Mouse (Mus musculus): ENCODE results near the gene Tmtc2. TPM values are rescaled to one million over a fixed set of nuclear protein-coding genes. Genes with fewer than 3 reads are reported as not detected.
A peak's percentile ranks its signal among the peaks of the same experiment; 100 is the strongest.

Gene Tmtc2
- polyA plus RNA-seq (2012; rRNA removed) = 16.3 and 16.7 TPM in 2 replicates

DNA sequence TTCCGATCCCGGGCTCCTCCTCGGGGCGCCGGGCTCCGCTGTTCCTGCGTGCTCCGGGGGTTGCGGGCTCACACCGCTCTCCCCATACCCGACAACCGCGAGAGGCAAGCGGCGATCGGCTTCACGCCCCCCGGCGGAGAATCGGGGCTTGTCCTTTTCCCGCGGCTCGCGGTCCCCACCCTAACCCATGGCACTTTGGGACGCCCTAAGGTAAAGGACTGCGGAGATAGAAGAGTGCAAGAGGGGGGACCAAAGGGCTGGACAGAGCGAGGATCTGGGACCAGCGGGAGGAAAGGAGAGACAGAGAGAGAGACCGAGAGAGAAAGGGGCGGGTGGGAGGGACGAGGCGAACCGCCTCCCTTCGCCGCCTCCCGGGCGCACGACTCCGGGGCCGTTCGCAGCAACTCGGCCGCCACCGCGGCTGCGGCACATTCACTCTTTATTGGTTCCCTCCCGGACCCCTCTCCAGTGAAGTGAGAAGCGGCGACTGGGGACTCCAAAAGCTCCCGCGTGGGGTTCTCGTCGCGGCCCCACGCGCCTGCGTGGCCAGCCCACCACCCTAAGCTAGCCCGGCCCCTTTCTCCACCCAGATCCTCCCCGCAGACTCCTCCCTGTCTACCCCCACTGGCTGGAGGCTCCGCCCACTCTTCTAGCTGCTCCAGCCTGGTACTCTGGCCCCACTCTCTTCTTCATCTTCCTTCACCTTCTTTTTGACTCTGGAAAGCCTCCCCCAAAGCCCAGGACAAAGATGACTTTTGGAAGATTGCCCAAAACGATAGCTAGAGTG is at the start of gene Tmtc2:
Gene Tmtc2, minus strand, starts transcription at position 544 of the 787 bp plus-strand sequence.
- Histone ChIP-seq H3K27me3 (ENCODE audit: control insufficient read depth, insufficient read depth, low read length) (no peaks in the 10 kb centered on the region), H3K4me3 (replicated peaks; ENCODE audit: insufficient read depth, low read depth, low read length) (peak within 1 kb of the TSS; percentile 70), H3K4me1 (ENCODE audit: control insufficient read depth, insufficient read depth, low read length) (peaks cover 18% of the 10 kb centered on the region; the same call in 1 of the 2 replicates), H3K27ac (ENCODE audit: insufficient read depth, low read length) (peak within 1 kb of the TSS; percentile 76)
- TF ChIP-seq POLR2A (IDR thresholded peaks at IDR 0.05; ENCODE audit: borderline replicate concordance, insufficient read depth, low read length) (peak; percentile 80; the same call in 1 of the 2 replicates), CTCF (IDR thresholded peaks at IDR 0.05; ENCODE audit: borderline replicate concordance, insufficient read depth, low read depth, low read length) (peak; percentile 9; the same call in 1 of the 2 replicates)
- WGBS = under 1% methylated on average over 59 of the region's 61 CpGs
- DNase-seq = peak; percentile 94

DNA sequence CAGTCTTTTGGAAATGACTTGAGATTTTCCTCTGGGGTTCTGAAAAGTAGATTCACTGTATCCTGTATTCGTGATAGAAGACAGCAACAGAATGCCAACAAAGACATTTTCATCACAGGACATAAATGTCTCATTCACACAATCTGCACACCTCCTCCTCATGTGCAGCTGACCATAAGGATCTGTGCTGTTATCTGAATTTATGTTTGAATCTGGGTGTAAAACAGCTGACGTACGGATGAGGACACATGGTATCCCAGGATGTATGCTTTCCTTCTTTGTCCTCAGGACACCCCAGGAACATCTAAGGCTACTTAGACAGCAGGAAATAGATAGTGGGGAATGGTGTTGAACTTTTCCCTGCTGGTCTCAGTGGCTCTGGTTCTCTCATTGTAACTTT is 37.9 kb upstream of the Tmtc2 start:
- Histone ChIP-seq H3K27me3 (ENCODE audit: control insufficient read depth, insufficient read depth, low read length) (no peaks in the 10 kb centered on the region), H3K27ac (ENCODE audit: insufficient read depth, low read length) (no peak overlapping the region), H3K4me1 (ENCODE audit: control insufficient read depth, insufficient read depth, low read length) (no peaks in the 10 kb centered on the region), H3K4me3 (replicated peaks; ENCODE audit: insufficient read depth, low read depth, low read length) (no peak overlapping the region)
- no peak for DNase-seq
- TF ChIP-seq POLR2A (IDR thresholded peaks at IDR 0.05; ENCODE audit: borderline replicate concordance, insufficient read depth, low read length) (no peak), CTCF (IDR thresholded peaks at IDR 0.05; ENCODE audit: borderline replicate concordance, insufficient read depth, low read depth, low read length) (no peak)
- 90% methylated on average over 3 of the region's 3 CpGs for WGBS

DNA sequence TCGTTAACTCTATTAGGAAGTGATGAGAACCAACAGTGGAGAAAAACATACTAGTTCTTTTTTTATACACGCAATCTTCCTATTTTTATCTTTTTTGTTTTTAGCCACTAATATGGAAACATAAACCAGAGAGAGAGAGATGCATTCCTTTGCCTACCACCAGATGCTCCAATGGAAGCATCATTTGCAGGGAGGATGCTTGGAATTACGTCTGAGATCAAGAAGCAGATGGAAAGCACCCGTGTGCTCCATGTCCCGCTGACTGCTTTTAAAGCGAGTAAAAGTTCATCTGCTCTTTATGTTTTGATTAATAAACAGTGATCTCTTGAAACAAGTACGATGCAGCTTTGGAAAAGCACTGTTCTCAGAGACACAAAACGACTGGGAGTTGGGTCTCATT is 24.6 kb upstream of the Tmtc2 start:
- WGBS = 13% methylated on average over 8 of the region's 8 CpGs
- H3K4me1 ChIP-seq (ENCODE audit: control insufficient read depth, insufficient read depth, low read length) = peaks cover 13% of the 10 kb centered on the region
- TF ChIP-seq POLR2A (IDR thresholded peaks at IDR 0.05; ENCODE audit: borderline replicate concordance, insufficient read depth, low read length) = no peak
- no peak for TF ChIP-seq CTCF (IDR thresholded peaks at IDR 0.05; ENCODE audit: borderline replicate concordance, insufficient read depth, low read depth, low read length)
- peak in 1 of 2 experiments; percentile 63 for DNase-seq
- no peak overlapping the region for H3K4me3 ChIP-seq (replicated peaks; ENCODE audit: insufficient read depth, low read depth, low read length)
- no peak overlapping the region for H3K27ac ChIP-seq (ENCODE audit: insufficient read depth, low read length)
- H3K27me3 ChIP-seq (ENCODE audit: control insufficient read depth, insufficient read depth, low read length) = no peaks in the 10 kb centered on the region

DNA sequence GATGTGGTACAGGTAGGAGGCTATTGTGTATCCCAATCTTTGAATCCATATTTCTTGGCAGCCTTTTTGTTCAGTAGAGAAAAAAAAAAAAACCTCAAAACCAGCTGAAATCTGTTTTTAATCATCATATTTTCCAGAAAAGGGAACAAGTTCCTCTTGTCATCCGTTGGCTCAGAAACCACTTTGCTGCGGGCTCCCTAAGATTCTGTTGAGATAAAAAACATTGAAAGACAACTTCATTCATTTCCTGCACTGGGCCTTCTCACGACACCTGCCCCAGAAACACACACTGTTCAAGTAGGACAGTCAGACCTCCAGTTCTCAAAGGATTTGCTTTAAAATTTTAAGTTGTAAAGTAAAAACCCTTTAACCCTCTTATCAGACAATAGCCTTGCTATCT is 23.0 kb upstream of the Tmtc2 start:
- peaks cover 13% of the 10 kb centered on the region for H3K4me1 ChIP-seq (ENCODE audit: control insufficient read depth, insufficient read depth, low read length)
- H3K27me3 ChIP-seq (ENCODE audit: control insufficient read depth, insufficient read depth, low read length) = no peaks in the 10 kb centered on the region
- no peak for TF ChIP-seq POLR2A (IDR thresholded peaks at IDR 0.05; ENCODE audit: borderline replicate concordance, insufficient read depth, low read length)
- no peak for TF ChIP-seq CTCF (IDR thresholded peaks at IDR 0.05; ENCODE audit: borderline replicate concordance, insufficient read depth, low read depth, low read length)
- no peak for DNase-seq
- no peak overlapping the region for H3K4me3 ChIP-seq (replicated peaks; ENCODE audit: insufficient read depth, low read depth, low read length)
- no peak overlapping the region for H3K27ac ChIP-seq (ENCODE audit: insufficient read depth, low read length)
- WGBS = 94% methylated on average over 3 of the region's 3 CpGs

DNA sequence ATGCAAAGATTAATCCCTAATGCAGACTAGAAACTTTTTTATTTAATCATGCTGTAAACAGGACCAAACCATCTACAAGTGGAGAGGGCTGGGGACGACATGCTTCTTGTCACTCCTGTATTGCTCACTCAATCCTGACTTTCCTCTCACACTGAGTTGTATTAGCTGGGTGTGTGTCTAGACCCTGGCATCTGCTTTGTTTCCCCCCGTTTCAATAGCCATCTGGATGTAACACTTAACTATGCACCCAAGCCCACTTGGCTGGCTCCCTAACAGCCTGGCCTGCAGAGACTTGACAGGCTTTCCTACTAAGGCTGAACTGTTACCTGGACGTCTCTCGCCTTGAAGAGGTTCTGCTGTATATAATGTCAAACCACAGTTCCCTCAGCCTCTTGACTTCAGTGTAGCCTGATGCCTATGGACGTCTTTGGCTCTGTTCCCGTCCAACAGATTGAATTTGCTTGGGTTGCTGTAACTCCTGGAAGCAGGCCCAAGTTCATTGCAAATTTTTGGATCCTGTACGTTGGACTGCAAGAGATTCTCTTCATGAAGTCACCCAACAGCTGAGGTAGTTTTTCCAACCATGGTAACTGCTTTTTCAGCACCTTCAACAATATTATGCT is 21.3 kb upstream of the Tmtc2 start:
- WGBS = 16% methylated on average over 7 of the region's 7 CpGs
- TF ChIP-seq CTCF (IDR thresholded peaks at IDR 0.05; ENCODE audit: borderline replicate concordance, insufficient read depth, low read depth, low read length) (no peak), POLR2A (IDR thresholded peaks at IDR 0.05; ENCODE audit: borderline replicate concordance, insufficient read depth, low read length) (no peak)
- peak; percentile 75 to 91 for DNase-seq
- Histone ChIP-seq H3K27me3 (ENCODE audit: control insufficient read depth, insufficient read depth, low read length) (no peaks in the 10 kb centered on the region), H3K27ac (ENCODE audit: insufficient read depth, low read length) (peak overlapping the region; percentile 90), H3K4me3 (replicated peaks; ENCODE audit: insufficient read depth, low read depth, low read length) (no peak overlapping the region), H3K4me1 (ENCODE audit: control insufficient read depth, insufficient read depth, low read length) (peaks cover 13% of the 10 kb centered on the region)

DNA sequence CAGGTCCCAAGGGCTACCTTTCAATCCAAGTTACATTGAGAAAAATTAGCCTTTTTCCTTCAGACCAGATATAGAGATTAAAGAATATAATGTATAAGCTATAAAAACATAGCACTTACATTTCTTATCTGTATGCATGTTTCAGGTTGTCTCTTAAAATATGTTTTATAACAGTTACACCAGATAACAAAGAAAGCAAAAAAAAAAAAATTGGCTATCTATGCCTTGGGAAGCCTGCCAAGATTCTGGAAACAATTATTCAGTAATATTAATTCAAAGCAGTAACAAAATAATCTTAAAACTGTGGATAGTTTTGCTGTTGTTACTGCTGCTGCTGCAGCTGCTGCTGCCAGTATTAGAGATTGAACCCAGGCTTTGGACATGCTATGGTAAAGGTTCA is 13.9 kb upstream of the Tmtc2 start:
- no peak for DNase-seq
- no peak overlapping the region for H3K27ac ChIP-seq (ENCODE audit: insufficient read depth, low read length)
- H3K4me1 ChIP-seq (ENCODE audit: control insufficient read depth, insufficient read depth, low read length) = no peaks in the 10 kb centered on the region
- TF ChIP-seq CTCF (IDR thresholded peaks at IDR 0.05; ENCODE audit: borderline replicate concordance, insufficient read depth, low read depth, low read length) (no peak), POLR2A (IDR thresholded peaks at IDR 0.05; ENCODE audit: borderline replicate concordance, insufficient read depth, low read length) (no peak)
- H3K4me3 ChIP-seq (replicated peaks; ENCODE audit: insufficient read depth, low read depth, low read length) = no peak overlapping the region
- H3K27me3 ChIP-seq (ENCODE audit: control insufficient read depth, insufficient read depth, low read length) = no peaks in the 10 kb centered on the region

DNA sequence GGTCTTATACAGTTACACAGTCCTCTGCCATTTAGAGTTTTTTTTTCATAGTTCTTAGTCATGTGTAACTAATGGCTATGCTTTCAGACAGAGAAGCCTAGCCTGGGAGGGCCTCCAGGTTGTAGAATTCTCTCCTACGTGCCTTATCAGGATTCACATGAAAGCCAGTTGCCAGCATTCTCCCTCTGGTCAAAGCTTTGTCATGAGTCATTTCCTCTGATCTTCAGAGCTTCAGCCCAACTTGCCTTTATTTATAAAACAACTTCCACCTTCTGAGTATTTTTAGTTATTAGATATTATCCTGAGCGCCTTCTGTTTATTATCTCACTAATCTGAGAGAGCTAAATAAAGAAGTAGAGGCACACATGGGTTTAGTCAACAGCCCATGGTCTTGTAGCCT is 5.1 kb upstream of the Tmtc2 start:
- 32% methylated on average over 2 of the region's 2 CpGs for WGBS
- no peak for DNase-seq
- no peak for TF ChIP-seq POLR2A (IDR thresholded peaks at IDR 0.05; ENCODE audit: borderline replicate concordance, insufficient read depth, low read length)
- TF ChIP-seq CTCF (IDR thresholded peaks at IDR 0.05; ENCODE audit: borderline replicate concordance, insufficient read depth, low read depth, low read length) = no peak

More for the DNA sequence above, 5.1 kb upstream of the Tmtc2 start:
- Histone ChIP-seq H3K27ac (ENCODE audit: insufficient read depth, low read length) (no peak overlapping the region), H3K4me1 (ENCODE audit: control insufficient read depth, insufficient read depth, low read length) (peaks cover 3% of the 10 kb centered on the region; the same call in 1 of the 2 replicates), H3K4me3 (replicated peaks; ENCODE audit: insufficient read depth, low read depth, low read length) (no peak overlapping the region), H3K27me3 (ENCODE audit: control insufficient read depth, insufficient read depth, low read length) (no peaks in the 10 kb centered on the region)
